Mouse (Mus musculus): ENCODE data around the gene Adcy7. TPM values are rescaled to one million over a fixed set of nuclear protein-coding genes. Genes with fewer than 3 reads are reported as not detected.

The Adcy7 gene
- 5.0 and 5.9 TPM in 2 replicates for polyA plus RNA-seq (2015; fragmentation: Nextera tagmentation; extraction: Ambion mirVana)

DNA sequence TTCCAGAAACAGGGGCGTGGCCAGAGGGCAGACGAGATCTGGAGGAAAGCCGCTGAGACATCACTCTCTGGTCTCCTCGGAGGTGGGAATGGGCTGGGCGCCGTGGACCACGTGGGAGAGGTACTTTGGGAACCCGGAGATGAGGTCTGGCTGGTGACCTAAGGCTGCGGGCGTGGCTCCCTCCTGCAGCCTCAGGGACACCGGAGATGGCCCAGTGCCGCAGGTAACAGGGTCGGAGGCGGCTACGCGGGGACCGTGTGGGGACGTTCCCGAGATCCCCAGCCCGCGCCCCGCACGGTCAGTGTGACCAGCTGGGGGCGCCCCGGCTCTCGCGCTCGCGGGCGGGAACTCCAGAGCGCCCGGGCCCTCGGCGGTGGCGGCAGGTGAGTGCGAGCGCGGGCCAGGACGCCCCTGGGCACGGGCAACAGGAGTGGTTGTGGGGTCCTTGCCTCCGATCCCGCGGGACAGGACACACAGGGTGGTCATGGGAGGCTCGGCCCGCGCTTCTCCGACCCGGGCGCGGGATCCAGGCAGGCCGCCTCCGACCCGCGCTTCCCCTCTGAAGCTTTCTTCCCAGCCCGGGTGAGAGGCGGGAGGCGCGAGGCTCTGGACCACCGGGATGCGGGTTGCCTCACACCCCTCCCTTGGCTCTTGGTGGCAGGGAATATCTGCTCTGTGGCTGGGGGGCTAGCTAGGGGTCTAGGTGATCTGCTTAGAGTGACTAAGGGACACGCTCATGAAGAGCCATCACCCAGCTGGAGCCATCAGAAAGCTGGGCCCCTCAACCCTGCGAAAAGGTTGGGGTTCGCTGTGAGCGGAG lies at the start of gene Adcy7:
TSS of gene Adcy7 (plus strand) at position 173 of the 820 bp plus-strand sequence.
- peak within 1 kb of the TSS; percentile 76 for H3K9ac ChIP-seq (ENCODE audit: low read length)
- WGBS: 4% methylated on average over 63 of the region's 64 CpGs
- H3K4me3 ChIP-seq (ENCODE audit: low read length): peak within 1 kb of the TSS; percentile 49
- no peaks in the 10 kb centered on the region for H3K9me3 ChIP-seq (replicated peaks; ENCODE audit: control insufficient read depth, low read length)
- peaks cover 7% of the 10 kb centered on the region for H3K4me1 ChIP-seq (ENCODE audit: control insufficient read depth, insufficient read depth, low read length)
- H3K27ac ChIP-seq (ENCODE audit: low read length): no peak within 1 kb of the TSS
- H3K36me3 ChIP-seq (ENCODE audit: control insufficient read depth, insufficient read depth): no peaks in the 10 kb centered on the region
- peak within 1 kb of the TSS; percentile 97 for H3K4me2 ChIP-seq (ENCODE audit: low read depth, low read length)
- peaks cover 12% of the 10 kb centered on the region for H3K27me3 ChIP-seq (ENCODE audit: control insufficient read depth, insufficient read depth, low read length)
- peak; percentile 57 for ATAC-seq (replicated peaks; ENCODE audit: extremely low read depth, insufficient read depth, low FRiP score)

DNA sequence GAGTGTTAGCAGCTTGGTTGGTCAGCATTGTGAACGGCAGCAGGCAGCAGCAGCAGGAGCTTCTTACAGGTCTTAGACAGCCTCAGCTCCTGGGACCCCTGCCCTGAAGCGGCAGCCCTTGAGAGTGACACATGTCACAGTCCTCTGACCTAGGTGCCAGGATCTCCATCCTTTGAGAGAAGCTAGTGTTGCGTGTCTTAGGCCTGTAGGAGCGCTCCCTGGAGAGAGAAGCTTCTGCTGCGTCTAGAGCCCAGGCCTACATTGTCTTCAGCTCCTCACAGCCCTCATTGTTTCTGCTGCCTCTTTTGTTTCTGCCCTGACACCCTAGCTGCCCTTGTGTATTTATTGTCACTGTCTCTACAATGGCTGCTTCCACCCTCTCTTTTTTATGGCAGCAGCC lies 46.8 kb upstream of the Adcy7 start:
- Histone ChIP-seq H3K36me3 (ENCODE audit: control insufficient read depth, insufficient read depth) (no peaks in the 10 kb centered on the region), H3K4me2 (ENCODE audit: low read depth, low read length) (no peak overlapping the region), H3K4me3 (ENCODE audit: low read length) (no peak overlapping the region), H3K27ac (ENCODE audit: low read length) (no peak overlapping the region), H3K9me3 (replicated peaks; ENCODE audit: control insufficient read depth, low read length) (no peaks in the 10 kb centered on the region), H3K4me1 (ENCODE audit: control insufficient read depth, insufficient read depth, low read length) (peaks cover 21% of the 10 kb centered on the region), H3K27me3 (ENCODE audit: control insufficient read depth, insufficient read depth, low read length) (no peaks in the 10 kb centered on the region), H3K9ac (ENCODE audit: low read length) (no peak overlapping the region)
- no peak for ATAC-seq (replicated peaks; ENCODE audit: extremely low read depth, insufficient read depth, low FRiP score)
- 79% methylated on average over 5 of the region's 5 CpGs for WGBS

DNA sequence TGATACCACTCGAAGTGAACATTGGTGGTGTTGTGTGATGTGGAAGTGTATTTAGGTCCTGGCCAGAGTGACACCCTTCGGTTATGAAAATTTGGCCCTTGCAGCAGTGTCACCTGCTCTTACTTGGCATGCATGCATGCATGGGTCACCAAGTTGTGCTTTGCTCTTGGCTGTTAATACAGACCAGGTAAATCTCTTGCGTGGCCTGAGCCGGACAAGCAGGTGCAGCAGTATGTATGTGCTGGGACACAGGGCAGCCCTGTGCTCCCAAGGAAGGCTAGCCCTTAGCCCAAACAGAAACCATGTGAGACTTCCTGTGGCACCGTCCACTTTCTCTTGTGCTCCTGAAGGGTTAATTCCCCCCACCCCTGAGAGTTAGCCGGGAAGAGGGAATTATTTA lies 44.4 kb upstream of the Adcy7 start:
- 68% methylated on average over 6 of the region's 6 CpGs for WGBS
- no peak overlapping the region for H3K9ac ChIP-seq (ENCODE audit: low read length)

DNA sequence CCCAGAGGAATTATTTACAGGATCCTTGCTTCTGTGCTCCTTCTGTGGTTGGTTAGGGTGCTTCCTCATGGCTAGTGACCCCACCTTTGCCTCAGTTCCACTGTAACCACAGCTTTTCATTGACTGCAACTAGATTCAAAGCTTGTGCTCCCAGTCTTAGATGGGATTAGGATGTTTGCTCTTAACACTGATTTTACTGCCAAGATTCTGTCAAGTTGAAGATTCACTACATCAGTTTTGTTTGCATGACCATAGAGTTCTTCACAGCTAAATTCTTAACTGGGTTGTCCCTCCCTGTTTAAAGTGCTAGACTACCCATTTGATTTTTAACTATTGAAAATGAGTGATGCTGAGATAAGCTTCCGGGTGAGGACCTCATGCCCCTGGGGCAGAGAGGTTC lies 43.9 kb upstream of the Adcy7 start:
- peaks cover 12% of the 10 kb centered on the region for H3K4me1 ChIP-seq (ENCODE audit: control insufficient read depth, insufficient read depth, low read length)
- no peaks in the 10 kb centered on the region for H3K36me3 ChIP-seq (ENCODE audit: control insufficient read depth, insufficient read depth)
- 42% methylated on average over 1 of the region's 1 CpGs for WGBS
- no peak for ATAC-seq (replicated peaks; ENCODE audit: extremely low read depth, insufficient read depth, low FRiP score)
- H3K27me3 ChIP-seq (ENCODE audit: control insufficient read depth, insufficient read depth, low read length): no peaks in the 10 kb centered on the region
- H3K4me2 ChIP-seq (ENCODE audit: low read depth, low read length): no peak overlapping the region
- no peaks in the 10 kb centered on the region for H3K9me3 ChIP-seq (replicated peaks; ENCODE audit: control insufficient read depth, low read length)
- H3K4me3 ChIP-seq (ENCODE audit: low read length): no peak overlapping the region
- H3K27ac ChIP-seq (ENCODE audit: low read length): no peak overlapping the region
- H3K9ac ChIP-seq (ENCODE audit: low read length): no peak overlapping the region

More for the DNA sequence above, 44.4 kb upstream of the Adcy7 start:
- H3K4me2 ChIP-seq (ENCODE audit: low read depth, low read length): no peak overlapping the region
- H3K27me3 ChIP-seq (ENCODE audit: control insufficient read depth, insufficient read depth, low read length): no peaks in the 10 kb centered on the region
- no peaks in the 10 kb centered on the region for H3K36me3 ChIP-seq (ENCODE audit: control insufficient read depth, insufficient read depth)
- no peak overlapping the region for H3K27ac ChIP-seq (ENCODE audit: low read length)
- peaks cover 12% of the 10 kb centered on the region for H3K4me1 ChIP-seq (ENCODE audit: control insufficient read depth, insufficient read depth, low read length)
- H3K9me3 ChIP-seq (replicated peaks; ENCODE audit: control insufficient read depth, low read length): no peaks in the 10 kb centered on the region
- ATAC-seq (replicated peaks; ENCODE audit: extremely low read depth, insufficient read depth, low FRiP score): no peak
- H3K4me3 ChIP-seq (ENCODE audit: low read length): no peak overlapping the region

DNA sequence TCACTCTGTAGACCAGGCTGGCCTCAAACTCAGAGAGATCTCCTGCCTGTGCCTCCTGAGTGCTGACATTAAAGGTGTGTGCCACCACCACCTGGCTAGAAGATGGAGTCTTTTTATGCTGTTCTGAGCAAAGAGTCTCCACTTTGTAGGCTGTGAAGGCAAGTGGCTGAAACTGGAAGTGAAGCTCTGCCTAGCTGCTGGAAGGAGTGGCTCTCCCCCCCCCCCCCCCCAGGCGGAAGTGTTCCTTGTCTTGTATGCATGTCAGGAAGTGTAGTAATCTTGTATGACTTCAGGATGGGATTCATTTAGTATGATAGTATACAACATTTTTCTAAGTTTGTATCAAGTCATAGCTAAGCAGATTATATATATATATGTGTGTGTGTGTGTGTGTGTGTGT lies 43.4 kb upstream of the Adcy7 start:
- 50% methylated on average over 1 of the region's 1 CpGs for WGBS
- no peak for ATAC-seq (replicated peaks; ENCODE audit: extremely low read depth, insufficient read depth, low FRiP score)
- Histone ChIP-seq H3K4me2 (ENCODE audit: low read depth, low read length) (no peak overlapping the region), H3K36me3 (ENCODE audit: control insufficient read depth, insufficient read depth) (no peaks in the 10 kb centered on the region), H3K27me3 (ENCODE audit: control insufficient read depth, insufficient read depth, low read length) (no peaks in the 10 kb centered on the region), H3K27ac (ENCODE audit: low read length) (no peak overlapping the region), H3K9ac (ENCODE audit: low read length) (no peak overlapping the region), H3K4me3 (ENCODE audit: low read length) (no peak overlapping the region), H3K9me3 (replicated peaks; ENCODE audit: control insufficient read depth, low read length) (no peaks in the 10 kb centered on the region), H3K4me1 (ENCODE audit: control insufficient read depth, insufficient read depth, low read length) (peaks cover 12% of the 10 kb centered on the region)

DNA sequence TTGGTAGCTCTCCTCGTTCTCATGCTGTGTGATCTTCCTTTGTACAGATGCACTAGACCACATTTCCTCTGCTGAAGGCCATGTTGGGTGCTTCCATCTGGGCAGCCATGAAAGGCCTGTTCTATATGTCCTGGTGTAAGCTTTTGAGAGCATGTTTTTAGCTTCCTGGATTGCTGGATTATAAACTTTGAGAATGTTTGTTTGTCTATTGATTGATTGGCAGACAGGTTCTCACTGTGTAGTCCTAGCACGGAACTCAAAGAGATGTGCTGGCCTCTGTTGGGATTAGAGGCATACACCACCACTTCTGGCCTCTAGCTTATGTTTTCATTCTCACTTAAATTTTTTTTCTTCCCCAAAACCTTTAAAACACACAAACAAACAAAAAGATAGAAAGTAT lies 35.5 kb upstream of the Adcy7 start:
- no peak overlapping the region for H3K4me2 ChIP-seq (ENCODE audit: low read depth, low read length)
- no peak for ATAC-seq (replicated peaks; ENCODE audit: extremely low read depth, insufficient read depth, low FRiP score)
- no peak overlapping the region for H3K9ac ChIP-seq (ENCODE audit: low read length)
- no peaks in the 10 kb centered on the region for H3K27me3 ChIP-seq (ENCODE audit: control insufficient read depth, insufficient read depth, low read length)
- no peaks in the 10 kb centered on the region for H3K36me3 ChIP-seq (ENCODE audit: control insufficient read depth, insufficient read depth)
- no peaks in the 10 kb centered on the region for H3K9me3 ChIP-seq (replicated peaks; ENCODE audit: control insufficient read depth, low read length)
- no peak overlapping the region for H3K4me3 ChIP-seq (ENCODE audit: low read length)
- H3K27ac ChIP-seq (ENCODE audit: low read length): no peak overlapping the region
- 72% methylated on average over 2 of the region's 2 CpGs for WGBS
- H3K4me1 ChIP-seq (ENCODE audit: control insufficient read depth, insufficient read depth, low read length): no peaks in the 10 kb centered on the region

DNA sequence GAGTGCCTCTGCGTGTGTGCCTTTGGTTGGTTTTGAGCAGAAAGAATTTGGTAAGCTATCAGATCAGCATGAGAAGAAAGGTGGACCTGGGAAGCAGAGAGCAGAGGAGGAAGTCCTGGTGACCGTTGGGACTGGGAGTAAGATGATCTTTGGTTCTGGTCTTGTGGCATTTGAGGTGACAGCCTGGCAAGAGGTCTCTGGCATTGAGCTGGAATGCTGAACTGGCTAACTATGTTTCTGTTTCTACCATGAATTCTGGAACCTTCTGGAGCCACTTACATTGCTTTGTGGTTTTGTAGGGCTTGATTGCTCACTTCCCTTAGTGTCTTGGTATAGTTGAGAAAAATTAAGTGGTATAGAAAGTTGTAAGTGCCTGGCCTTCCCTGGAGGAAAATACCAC lies 34.6 kb upstream of the Adcy7 start:
- no peaks in the 10 kb centered on the region for H3K36me3 ChIP-seq (ENCODE audit: control insufficient read depth, insufficient read depth)
- no peak for ATAC-seq (replicated peaks; ENCODE audit: extremely low read depth, insufficient read depth, low FRiP score)
- 56% methylated on average over 2 of the region's 2 CpGs for WGBS

DNA sequence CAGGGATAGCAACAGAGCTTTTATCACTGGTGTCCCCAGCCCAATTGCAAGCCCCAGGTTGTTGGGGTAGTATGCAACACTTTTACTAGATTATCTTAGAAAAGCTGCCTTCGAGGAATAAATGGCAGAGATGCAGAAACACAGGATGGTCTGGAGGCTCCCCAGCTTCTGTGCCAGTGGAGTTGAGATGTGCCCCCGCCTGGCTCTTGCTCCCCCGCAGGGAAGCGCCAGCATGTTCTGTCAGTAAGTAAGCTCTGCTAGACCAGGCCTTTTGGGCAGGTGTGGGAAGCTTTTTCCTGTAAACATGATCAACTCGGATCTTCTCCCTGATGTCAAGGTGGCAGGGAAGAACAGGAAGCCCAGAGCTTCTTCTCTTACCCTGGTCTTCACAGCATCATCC lies 32.9 kb upstream of the Adcy7 start:
- 87% methylated on average over 5 of the region's 5 CpGs for WGBS
- ATAC-seq (replicated peaks; ENCODE audit: extremely low read depth, insufficient read depth, low FRiP score): no peak

More for the DNA sequence above, 34.6 kb upstream of the Adcy7 start:
- Histone ChIP-seq H3K4me2 (ENCODE audit: low read depth, low read length) (no peak overlapping the region), H3K9ac (ENCODE audit: low read length) (no peak overlapping the region), H3K27me3 (ENCODE audit: control insufficient read depth, insufficient read depth, low read length) (no peaks in the 10 kb centered on the region), H3K27ac (ENCODE audit: low read length) (no peak overlapping the region), H3K4me3 (ENCODE audit: low read length) (no peak overlapping the region), H3K4me1 (ENCODE audit: control insufficient read depth, insufficient read depth, low read length) (no peaks in the 10 kb centered on the region), H3K9me3 (replicated peaks; ENCODE audit: control insufficient read depth, low read length) (no peaks in the 10 kb centered on the region)

DNA sequence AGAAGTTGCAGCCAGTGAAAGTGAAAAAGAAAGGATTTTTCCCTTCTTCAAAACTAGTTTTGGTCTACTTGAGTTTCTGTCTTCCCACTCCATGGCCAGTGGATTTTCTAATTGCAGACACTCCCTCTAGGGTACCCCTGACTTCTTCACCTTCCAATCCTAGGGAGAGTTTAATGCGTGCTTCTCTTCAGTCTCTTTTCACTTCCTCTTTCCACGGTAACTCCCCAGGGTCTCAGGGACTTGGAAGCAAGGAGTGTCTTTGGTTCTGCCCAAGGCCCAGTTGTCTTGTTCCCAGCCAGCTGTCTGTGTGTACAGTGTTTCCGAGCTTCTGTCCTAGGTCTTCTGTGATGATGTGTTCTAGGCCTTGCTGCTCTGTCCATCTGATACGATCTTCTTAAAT lies 30.3 kb upstream of the Adcy7 start:
- ATAC-seq (replicated peaks; ENCODE audit: extremely low read depth, insufficient read depth, low FRiP score): no peak
- no peak overlapping the region for H3K4me2 ChIP-seq (ENCODE audit: low read depth, low read length)
- no peak overlapping the region for H3K27ac ChIP-seq (ENCODE audit: low read length)
- H3K9me3 ChIP-seq (replicated peaks; ENCODE audit: control insufficient read depth, low read length): no peaks in the 10 kb centered on the region
- H3K27me3 ChIP-seq (ENCODE audit: control insufficient read depth, insufficient read depth, low read length): no peaks in the 10 kb centered on the region
- 76% methylated on average over 4 of the region's 4 CpGs for WGBS
- H3K9ac ChIP-seq (ENCODE audit: low read length): no peak overlapping the region
- H3K4me1 ChIP-seq (ENCODE audit: control insufficient read depth, insufficient read depth, low read length): no peaks in the 10 kb centered on the region
- peaks cover 16% of the 10 kb centered on the region; the same call in 1 of the 2 replicates for H3K36me3 ChIP-seq (ENCODE audit: control insufficient read depth, insufficient read depth)
- H3K4me3 ChIP-seq (ENCODE audit: low read length): no peak overlapping the region

More for the DNA sequence above, 32.9 kb upstream of the Adcy7 start:
- no peak overlapping the region for H3K27ac ChIP-seq (ENCODE audit: low read length)
- H3K4me2 ChIP-seq (ENCODE audit: low read depth, low read length): no peak overlapping the region
- H3K27me3 ChIP-seq (ENCODE audit: control insufficient read depth, insufficient read depth, low read length): no peaks in the 10 kb centered on the region
- H3K36me3 ChIP-seq (ENCODE audit: control insufficient read depth, insufficient read depth): peaks cover 6% of the 10 kb centered on the region; the same call in 1 of the 2 replicates
- no peak overlapping the region for H3K4me3 ChIP-seq (ENCODE audit: low read length)
- H3K4me1 ChIP-seq (ENCODE audit: control insufficient read depth, insufficient read depth, low read length): no peaks in the 10 kb centered on the region
- H3K9ac ChIP-seq (ENCODE audit: low read length): no peak overlapping the region
- H3K9me3 ChIP-seq (replicated peaks; ENCODE audit: control insufficient read depth, low read length): no peaks in the 10 kb centered on the region

Measured in heart, embryonic 16.5 days (tissue).